In genomic region chr6:34367998-34368397, GRCm38 (mm10) we compare ENCODE assay signal across 32 mouse cellular contexts. TPM values are rescaled to one million over a fixed set of nuclear protein-coding genes. Genes with fewer than 3 reads are reported as not detected.
DNase-seq lines count a peak whose midpoint lies in the region; ATAC-seq and TF ChIP-seq lines count a peak whose summit lies in the region.
"Had no signal": no experiment of that assay in that cellular context is flagged by ENCODE, and none has a peak within 500 bp of the region (broad histone marks: within the 10 kb centered on the region; RNA-seq: fewer than 3 reads in every experiment).

No protein-coding gene starts in this region.

- no peaks in the 10 kb centered on the region for H3K36me3 ChIP-seq in liver, embryonic 13.5 days
- H3K36me3 ChIP-seq in megakaryocyte, embryonic 14.5 days (replicated peaks; ENCODE audit: low read length): no peaks in the 10 kb centered on the region
- H3K36me3 ChIP-seq in midbrain, postnatal 0 days (ENCODE audit: insufficient read depth, low read length): no peaks in the 10 kb centered on the region
- no peaks in the 10 kb centered on the region for H3K36me3 ChIP-seq in hindbrain, embryonic 12.5 days
- H3K36me3 ChIP-seq: forebrain, embryonic 12.5 days; limb, embryonic 12.5 days; lung, embryonic 15.5 days; midbrain, embryonic 13.5 days had no signal

- TF ChIP-seq CTCF in bone marrow macrophage, adult 2 months (IDR thresholded peaks at IDR 0.05; ENCODE audit: low read depth, low read length): no peak
- TF ChIP-seq CTCF in midbrain, postnatal 0 days (IDR thresholded peaks at IDR 0.05): no peak

- H3K9ac ChIP-seq in liver, embryonic 13.5 days: no peak overlapping the region
- H3K9ac ChIP-seq in midbrain, postnatal 0 days (replicated peaks; ENCODE audit: low read length, poor library complexity, severe bottlenecking): no peak overlapping the region
- H3K9ac ChIP-seq in hindbrain, embryonic 12.5 days: no peak overlapping the region
- H3K9ac ChIP-seq: embryonic facial prominence, embryonic 13.5 days; forebrain, embryonic 12.5 days; limb, embryonic 12.5 days; lung, embryonic 15.5 days had no signal

- WGBS in liver, embryonic 13.5 days (ENCODE audit: insufficient replicate concordance): 49% methylated on average over 9 of the region's 9 CpGs
- WGBS in midbrain, postnatal 0 days: 82% methylated on average over 9 of the region's 9 CpGs
- 79% methylated on average over 9 of the region's 9 CpGs for WGBS in hindbrain, embryonic 12.5 days

- no peak for TF ChIP-seq POLR2A in bone marrow macrophage, adult 2 months (IDR thresholded peaks at IDR 0.05; ENCODE audit: borderline replicate concordance, low read depth, low read length)

- no peak overlapping the region for H3K4me2 ChIP-seq in liver, embryonic 13.5 days
- no peak overlapping the region for H3K4me2 ChIP-seq in midbrain, postnatal 0 days (ENCODE audit: low read depth, low read length, poor library complexity, severe bottlenecking)
- no peak overlapping the region for H3K4me2 ChIP-seq in hindbrain, embryonic 12.5 days (replicated peaks)
- H3K4me2 ChIP-seq: embryonic facial prominence, embryonic 13.5 days; forebrain, embryonic 12.5 days; limb, embryonic 12.5 days; lung, embryonic 15.5 days; midbrain, embryonic 13.5 days had no signal

- H3K4me1 ChIP-seq in bone marrow macrophage, adult 2 months (ENCODE audit: control insufficient read depth, insufficient read depth, low read length): peaks cover 18% of the 10 kb centered on the region
- H3K4me1 ChIP-seq in liver, embryonic 13.5 days (replicated peaks): 0 out of 2 replicates have a peak, but pooled peaks cover 2% of the 10 kb centered on the region
- H3K4me1 ChIP-seq in megakaryocyte, embryonic 14.5 days: peaks cover 44% of the 10 kb centered on the region
- H3K4me1 ChIP-seq in midbrain, postnatal 0 days (ENCODE audit: insufficient read depth, low read length): no peaks in the 10 kb centered on the region
- H3K4me1 ChIP-seq in hindbrain, embryonic 12.5 days: peaks cover 8% of the 10 kb centered on the region
- H3K4me1 ChIP-seq: limb, embryonic 12.5 days; lung, embryonic 15.5 days had no signal

- no peaks in the 10 kb centered on the region for H3K27me3 ChIP-seq in liver, embryonic 13.5 days
- H3K27me3 ChIP-seq in megakaryocyte, embryonic 14.5 days (replicated peaks): no peaks in the 10 kb centered on the region
- H3K27me3 ChIP-seq in midbrain, postnatal 0 days (ENCODE audit: insufficient read depth, low read length): no peaks in the 10 kb centered on the region
- H3K27me3 ChIP-seq in hindbrain, embryonic 12.5 days: no peaks in the 10 kb centered on the region
- H3K27me3 ChIP-seq: embryonic facial prominence, embryonic 13.5 days; forebrain, embryonic 12.5 days; limb, embryonic 12.5 days; lung, embryonic 15.5 days; midbrain, embryonic 13.5 days had no signal

- no peaks in the 10 kb centered on the region for H3K9me3 ChIP-seq in liver, embryonic 13.5 days (replicated peaks)
- H3K9me3 ChIP-seq in megakaryocyte, embryonic 14.5 days: peaks cover 7% of the 10 kb centered on the region; the same call in 1 of the 2 replicates
- H3K9me3 ChIP-seq in midbrain, postnatal 0 days (ENCODE audit: low read length): no peaks in the 10 kb centered on the region
- H3K9me3 ChIP-seq in hindbrain, embryonic 12.5 days (replicated peaks): no peaks in the 10 kb centered on the region
- H3K9me3 ChIP-seq: embryonic facial prominence, embryonic 13.5 days; forebrain, embryonic 12.5 days; hindbrain, embryonic 10.5 days; limb, embryonic 12.5 days; lung, embryonic 15.5 days; midbrain, embryonic 13.5 days had no signal

- ATAC-seq in liver, embryonic 13.5 days (ENCODE audit: low read depth): 0 out of 2 replicates have a peak, but pooled peaks have one; percentile 26
- ATAC-seq in midbrain, postnatal 0 days (ENCODE audit: low FRiP score): no peak
- ATAC-seq in hindbrain, embryonic 12.5 days (ENCODE audit: low FRiP score): no peak
- ATAC-seq: hindbrain, postnatal 0 days; intestine, embryonic 16.5 days; midbrain, embryonic 13.5 days had no signal

- H3K4me3 ChIP-seq in bone marrow macrophage, adult 2 months (ENCODE audit: insufficient read depth, low read length): peak overlapping the region; percentile 15
- no peak overlapping the region for H3K4me3 ChIP-seq in liver, embryonic 13.5 days (replicated peaks)
- H3K4me3 ChIP-seq in megakaryocyte, embryonic 14.5 days (replicated peaks): peak overlapping the region; percentile 35
- H3K4me3 ChIP-seq in midbrain, postnatal 0 days (ENCODE audit: low read depth, low read length): no peak overlapping the region
- H3K4me3 ChIP-seq in hindbrain, embryonic 12.5 days: no peak overlapping the region
- H3K4me3 ChIP-seq: embryonic facial prominence, embryonic 13.5 days; erythroblast, embryonic 14.5 days; forebrain, embryonic 12.5 days; gastrocnemius, adult 2 months; heart, adult 2 months; hindbrain, embryonic 10.5 days; layer of hippocampus, adult 2 months; limb, embryonic 12.5 days; lung, embryonic 15.5 days; midbrain, embryonic 13.5 days had no signal

- DNase-seq in heart, adult 9 months (ENCODE audit: low spot score in 2 of 2): peak; percentile 38 to 52
- DNase-seq in heart, adult 8-10 months (ENCODE audit: low spot score): no peak
- no peak for DNase-seq in liver, embryonic 13.5 days
- DNase-seq in midbrain, postnatal 0 days (ENCODE audit: low spot score): no peak
- no peak for DNase-seq in cerebellum, postnatal 25 days
- DNase-seq: adrenal gland, postnatal 36 days; cerebellum, adult 18-20 months; cerebellum, postnatal 14 days; embryo, embryonic 11 days; gastrocnemius, adult 2 months; kidney, adult 9 months; kidney, postnatal 25 days; right cerebral cortex, postnatal 14 days; thymus, postnatal 14 days had no signal

- peak overlapping the region; percentile 88 for H3K27ac ChIP-seq in bone marrow macrophage, adult 2 months (ENCODE audit: insufficient read depth, low read depth, low read length)
- H3K27ac ChIP-seq in liver, embryonic 13.5 days: no peak overlapping the region
- H3K27ac ChIP-seq in midbrain, postnatal 0 days (ENCODE audit: low read depth, low read length): no peak overlapping the region
- H3K27ac ChIP-seq in hindbrain, embryonic 12.5 days: no peak overlapping the region
- H3K27ac ChIP-seq: embryonic facial prominence, embryonic 13.5 days; forebrain, embryonic 12.5 days; heart, adult 2 months; hindbrain, postnatal 0 days; layer of hippocampus, adult 2 months; limb, embryonic 12.5 days; lung, embryonic 15.5 days; midbrain, embryonic 13.5 days had no signal

RNA-seq across cellular contexts. Expression of gene Akr1b8, which starts 14.1 kb away (rescaled TPM):
- 1 to 10 TPM; 3.7 to 4.6 (median 3.9) TPM for total RNA-seq in heart, adult 8-10 months (2022)
- polyA plus RNA-seq in bone marrow macrophage, adult 2 months (2012; ENCODE audit: insufficient read depth, insufficient read length, missing spikeins): 98.3 and 111 TPM in 2 replicates
- 7.2 and 7.6 TPM in 2 replicates for polyA plus RNA-seq in liver, embryonic 13.5 days (2015; fragmentation: Nextera tagmentation; extraction: Ambion mirVana)
- 0.89 TPM in 1 of 2 replicates, not detected in the other for polyA plus RNA-seq in megakaryocyte, embryonic 14.5 days (2012; ENCODE audit: insufficient read depth, low replicate concordance)
- 0.38 and 1.4 TPM in 2 replicates for total RNA-seq in midbrain, postnatal 0 days (2014; rRNA removed)
- polyA plus RNA-seq in midbrain, postnatal 0 days (2015; fragmentation: Nextera tagmentation; extraction: Ambion mirVana): 2.0 and 2.2 TPM in 2 replicates
- polyA plus RNA-seq in hindbrain, embryonic 12.5 days (2016; fragmentation: Nextera tagmentation; extraction: Ambion mirVana): 18.4 and 19.9 TPM in 2 replicates
- polyA plus RNA-seq: erythroblast, embryonic 14.5 days had no signal

RNA-seq across cellular contexts. Expression of gene Akr1b10, which starts 16.0 kb away (rescaled TPM):
- total RNA-seq in heart, adult 8-10 months (2022): 10 to 100 TPM; 69.6 to 81.5 (median 73.7) TPM
- polyA plus RNA-seq in bone marrow macrophage, adult 2 months (2012; ENCODE audit: insufficient read depth, insufficient read length, missing spikeins): 97.1 and 102 TPM in 2 replicates
- 6.7 and 8.5 TPM in 2 replicates for polyA plus RNA-seq in liver, embryonic 13.5 days (2015; fragmentation: Nextera tagmentation; extraction: Ambion mirVana)
- 1.9 TPM in 1 of 2 replicates, not detected in the other for polyA plus RNA-seq in megakaryocyte, embryonic 14.5 days (2012; ENCODE audit: insufficient read depth, low replicate concordance)
- total RNA-seq in midbrain, postnatal 0 days (2014; rRNA removed): 9.5 and 13.8 TPM in 2 replicates
- 15.0 and 15.4 TPM in 2 replicates for polyA plus RNA-seq in midbrain, postnatal 0 days (2015; fragmentation: Nextera tagmentation; extraction: Ambion mirVana)
- 13.1 and 14.4 TPM in 2 replicates for polyA plus RNA-seq in hindbrain, embryonic 12.5 days (2016; fragmentation: Nextera tagmentation; extraction: Ambion mirVana)
- polyA plus RNA-seq: erythroblast, embryonic 14.5 days had no signal

RNA-seq across cellular contexts. Expression of gene Akr1b7, which starts 44.1 kb away (rescaled TPM):
- under 1 TPM in 1 of 4 experiments, not detected in 3; 0.22 TPM for total RNA-seq in heart, adult 8-10 months (2022)
- polyA plus RNA-seq in bone marrow macrophage, adult 2 months (2012; ENCODE audit: insufficient read depth, insufficient read length, missing spikeins): 0.46 TPM in 1 of 2 replicates, not detected in the other
- 3.0 and 3.8 TPM in 2 replicates for polyA plus RNA-seq in liver, embryonic 13.5 days (2015; fragmentation: Nextera tagmentation; extraction: Ambion mirVana)
- polyA plus RNA-seq in megakaryocyte, embryonic 14.5 days (2012; ENCODE audit: insufficient read depth, low replicate concordance): not detected in 2 replicates
- not detected in 2 replicates for total RNA-seq in midbrain, postnatal 0 days (2014; rRNA removed)
- 0.20 TPM in 1 of 2 replicates, not detected in the other for polyA plus RNA-seq in midbrain, postnatal 0 days (2015; fragmentation: Nextera tagmentation; extraction: Ambion mirVana)
- 0.17 TPM in 1 of 2 replicates, not detected in the other for polyA plus RNA-seq in hindbrain, embryonic 12.5 days (2016; fragmentation: Nextera tagmentation; extraction: Ambion mirVana)
- total RNA-seq: ES-E14; gastrocnemius, adult 2 months; heart, adult 2 months; hindbrain, postnatal 0 days; layer of hippocampus, adult 2 months; layer of hippocampus, postnatal 25 days; left cerebral cortex, postnatal 10 days had no signal
- polyA plus RNA-seq: embryonic facial prominence, embryonic 13.5 days; erythroblast, embryonic 14.5 days; forebrain, embryonic 12.5 days; heart, adult 2 months; hindbrain, embryonic 10.5 days; hindbrain, postnatal 0 days; limb, embryonic 12.5 days; lung, embryonic 15.5 days; midbrain, embryonic 13.5 days; neural tube, embryonic 11.5 days had no signal

RNA-seq across cellular contexts. Expression of gene Akr1b3, which starts 50.7 kb away (rescaled TPM):
- total RNA-seq in heart, adult 8-10 months (2022): 100 to 1,000 TPM; 272 to 373 (median 320) TPM
- polyA plus RNA-seq in bone marrow macrophage, adult 2 months (2012; ENCODE audit: insufficient read depth, insufficient read length, missing spikeins): 202 and 226 TPM in 2 replicates
- polyA plus RNA-seq in liver, embryonic 13.5 days (2015; fragmentation: Nextera tagmentation; extraction: Ambion mirVana): 64.2 and 66.8 TPM in 2 replicates
- polyA plus RNA-seq in megakaryocyte, embryonic 14.5 days (2012; ENCODE audit: insufficient read depth, low replicate concordance): 12.9 and 58.4 TPM in 2 replicates
- 65.2 and 79.8 TPM in 2 replicates for total RNA-seq in midbrain, postnatal 0 days (2014; rRNA removed)
- polyA plus RNA-seq in midbrain, postnatal 0 days (2015; fragmentation: Nextera tagmentation; extraction: Ambion mirVana): 102 and 105 TPM in 2 replicates
- polyA plus RNA-seq in hindbrain, embryonic 12.5 days (2016; fragmentation: Nextera tagmentation; extraction: Ambion mirVana): 128 and 133 TPM in 2 replicates

Comparison
In these comparisons a context has a peak if more than half of its experiments do, and no peak if none do; other contexts are left out.
1. DNase-seq: peak in heart, adult 9 months (2 of 2); none in heart, adult 8-10 months (single experiment), liver, embryonic 13.5 days (single experiment), midbrain, postnatal 0 days (single experiment) and cerebellum, postnatal 25 days (0 of 2).
2. H3K4me3 ChIP-seq: peak in bone marrow macrophage, adult 2 months (single experiment) and megakaryocyte, embryonic 14.5 days (single experiment); none in liver, embryonic 13.5 days (single experiment), midbrain, postnatal 0 days (single experiment) and hindbrain, embryonic 12.5 days (single experiment).